Mouse (Mus musculus) liver, postnatal 0 days (tissue): ENCODE results near the gene Rfx4.

Source experiments
- CTCF ChIP-seq: sonication (generic); IDR thresholded peaks from 2 replicates; pipeline ENCODE4 v1.5.1; 2016; ENCODE audit warnings: antibody characterized with exemption, low read depth
- EP300 ChIP-seq: IDR thresholded peaks from 2 replicates; pipeline ENCODE4 v1.6.1; 2016; ENCODE audit warnings: antibody characterized with exemption, low read depth, mild to moderate bottlenecking

DNA sequence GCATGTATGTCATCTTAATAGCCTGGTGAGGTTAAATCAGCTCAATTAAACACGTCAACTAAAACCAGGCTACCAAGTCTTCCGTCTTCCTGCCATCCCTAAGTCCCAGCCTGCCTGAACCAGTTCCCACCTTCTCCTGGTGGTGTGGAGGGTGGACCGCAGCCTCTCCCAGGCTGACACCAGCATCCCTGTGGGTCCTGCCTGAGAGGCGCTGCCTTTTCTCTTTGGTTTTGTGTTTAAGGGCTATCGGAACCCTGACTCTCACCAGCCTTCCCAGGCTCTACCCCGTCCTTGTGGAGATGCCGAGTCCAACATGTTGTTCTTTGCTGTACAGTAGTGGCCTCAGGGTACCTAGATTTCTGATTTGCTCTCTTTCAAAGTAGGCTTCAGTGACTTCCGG, 44.4 kb upstream of the Rfx4 start:
- TF ChIP-seq EP300: no peak
- no peak for TF ChIP-seq CTCF
